Mouse (Mus musculus) intestine, embryonic 15.5 days (tissue): ENCODE data around the gene Setd7. TPM values are rescaled to one million over a fixed set of nuclear protein-coding genes. Genes with fewer than 3 reads are reported as not detected.

Experiments
- ATAC-seq: fragments of 200-750 bp; cut with Nextera tagmentation; 2 replicates; pipeline ENCODE4 v1.8.0; 2017; ENCODE audit warnings: moderate TSS enrichment, moderate library complexity
- H3K27ac ChIP-seq: fragments of 300-500 bp; sonication (generic); 2 replicates; pipeline ENCODE4 v1.5.1; 2015; ENCODE audit warnings: mild to moderate bottlenecking, inconsistent platforms
- H3K27me3 ChIP-seq: fragments of 300-500 bp; sonication (generic); replicated peaks from 2 replicates; pipeline ENCODE4 v1.6.1; 2015; ENCODE audit warnings: inconsistent platforms
- H3K36me3 ChIP-seq: fragments of 300-500 bp; sonication (generic); 2 replicates; pipeline ENCODE4 v1.6.1; 2015; ENCODE audit warnings: inconsistent platforms
- H3K4me1 ChIP-seq: fragments of 300-500 bp; sonication (generic); replicated peaks from 2 replicates; pipeline ENCODE4 v1.6.1; 2015; ENCODE audit warnings: inconsistent platforms
- H3K4me2 ChIP-seq: fragments of 300-500 bp; sonication (generic); replicated peaks from 2 replicates; pipeline ENCODE4 v1.6.1; 2015; ENCODE audit warnings: mild to moderate bottlenecking, inconsistent platforms
- H3K4me3 ChIP-seq: fragments of 300-500 bp; sonication (generic); replicated peaks from 2 replicates; pipeline ENCODE4 v1.5.1; 2015; ENCODE audit warnings: inconsistent platforms
- H3K9ac ChIP-seq: fragments of 300-500 bp; sonication (generic); 2 replicates; pipeline ENCODE4 v1.6.1; 2015; ENCODE audit warnings: inconsistent platforms
- H3K9me3 ChIP-seq: fragments of 300-500 bp; sonication (generic); 2 replicates; pipeline ENCODE4 v1.6.1; 2016; ENCODE audit warnings: inconsistent platforms
- WGBS: fragments of 180-500 bp; shearing (Covaris S2); methylation state at CpG from one replicate; pipeline ENCODE4 v1.1.7; 2015; 5-methylcytosine and 5-hydroxymethylcytosine counted together
- polyA plus RNA-seq: library from polyadenylated mRNA; unstranded; fragments of >200 nt; fragmentation: Nextera tagmentation; extraction: Ambion mirVana; gene quantifications from 2 replicates; pipeline ENCODE4 v1.2.1, GENCODE M21; 2015

Setd7 gene
- 2.4 and 2.9 TPM in 2 replicates for polyA plus RNA-seq

- Histone ChIP-seq H3K27ac (peak within 1 kb of the TSS; percentile 96), H3K4me3 (peak within 1 kb of the TSS; percentile 89), H3K4me1 (peaks cover 12% of the 10 kb centered on the region; the same call in 1 of the 2 replicates), H3K27me3 (no peaks in the 10 kb centered on the region), H3K9ac (peak within 1 kb of the TSS; percentile 92), H3K36me3 (no peaks in the 10 kb centered on the region), H3K4me2 (peak within 1 kb of the TSS; percentile 99), H3K9me3 (no peaks in the 10 kb centered on the region)
- peak; percentile 80 for ATAC-seq
- under 1% methylated on average over 46 of the region's 48 CpGs for WGBS
These were observed at the start of gene Setd7 for GRCm38 (mm10) chr3:51560511-51561108. Setd7 (minus strand) TSS chr3:51560879.

- Histone ChIP-seq H3K4me3 (no peak overlapping the region), H3K27me3 (no peaks in the 10 kb centered on the region), H3K27ac (no peak overlapping the region), H3K9ac (no peak overlapping the region), H3K4me1 (no peaks in the 10 kb centered on the region), H3K4me2 (no peak overlapping the region), H3K9me3 (no peaks in the 10 kb centered on the region), H3K36me3 (no peaks in the 10 kb centered on the region)
- WGBS: 75% methylated on average over 3 of the region's 3 CpGs
- no peak for ATAC-seq
These were observed 43.8 kb upstream of the Setd7 start for GRCm38 (mm10) chr3:51604489-51604888.

- H3K9ac ChIP-seq: no peak overlapping the region
- H3K4me1 ChIP-seq: no peaks in the 10 kb centered on the region
- H3K27ac ChIP-seq: no peak overlapping the region
- no peaks in the 10 kb centered on the region for H3K27me3 ChIP-seq
- no peak overlapping the region for H3K4me3 ChIP-seq
- 79% methylated on average over 15 of the region's 15 CpGs for WGBS
- H3K9me3 ChIP-seq: no peaks in the 10 kb centered on the region
- no peaks in the 10 kb centered on the region for H3K36me3 ChIP-seq
- no peak overlapping the region for H3K4me2 ChIP-seq
- no peak for ATAC-seq
These were observed 43.1 kb upstream of the Setd7 start for GRCm38 (mm10) chr3:51603705-51604291.

- no peak overlapping the region for H3K27ac ChIP-seq
- H3K9ac ChIP-seq: no peak overlapping the region
- 85% methylated on average over 2 of the region's 2 CpGs for WGBS
- no peaks in the 10 kb centered on the region for H3K9me3 ChIP-seq
- no peak for ATAC-seq
- no peaks in the 10 kb centered on the region for H3K27me3 ChIP-seq
- H3K4me1 ChIP-seq: no peaks in the 10 kb centered on the region
- no peak overlapping the region for H3K4me3 ChIP-seq
- H3K4me2 ChIP-seq: no peak overlapping the region
- H3K36me3 ChIP-seq: no peaks in the 10 kb centered on the region
These were observed 40.8 kb upstream of the Setd7 start for GRCm38 (mm10) chr3:51601461-51601860.

GRCm38 (mm10) chr3:51600728-51601127 is 40.0 kb upstream of the Setd7 start:
- Histone ChIP-seq H3K4me2 (no peak overlapping the region), H3K36me3 (no peaks in the 10 kb centered on the region), H3K9ac (no peak overlapping the region), H3K4me1 (no peaks in the 10 kb centered on the region), H3K27ac (no peak overlapping the region), H3K4me3 (no peak overlapping the region), H3K9me3 (no peaks in the 10 kb centered on the region), H3K27me3 (no peaks in the 10 kb centered on the region)
- 74% methylated on average over 4 of the region's 4 CpGs for WGBS
- ATAC-seq: no peak

GRCm38 (mm10) chr3:51599057-51599630 is 38.5 kb upstream of the Setd7 start:
- Histone ChIP-seq H3K27ac (no peak overlapping the region), H3K9me3 (no peaks in the 10 kb centered on the region), H3K4me3 (no peak overlapping the region), H3K4me1 (no peaks in the 10 kb centered on the region), H3K27me3 (no peaks in the 10 kb centered on the region), H3K4me2 (no peak overlapping the region), H3K36me3 (no peaks in the 10 kb centered on the region), H3K9ac (no peak overlapping the region)
- no peak for ATAC-seq
- WGBS: 78% methylated on average over 12 of the region's 12 CpGs

- Histone ChIP-seq H3K27me3 (no peaks in the 10 kb centered on the region), H3K36me3 (no peaks in the 10 kb centered on the region), H3K27ac (no peak overlapping the region), H3K4me2 (no peak overlapping the region), H3K4me1 (no peaks in the 10 kb centered on the region), H3K9me3 (no peaks in the 10 kb centered on the region), H3K9ac (no peak overlapping the region), H3K4me3 (no peak overlapping the region)
- 85% methylated on average over 2 of the region's 2 CpGs for WGBS
- ATAC-seq: no peak
These were observed 35.9 kb upstream of the Setd7 start for GRCm38 (mm10) chr3:51596538-51596937.

GRCm38 (mm10) chr3:51593506-51593905 is 32.8 kb upstream of the Setd7 start:
- Histone ChIP-seq H3K27ac (no peak overlapping the region), H3K9me3 (no peaks in the 10 kb centered on the region), H3K4me2 (no peak overlapping the region), H3K4me1 (no peaks in the 10 kb centered on the region), H3K36me3 (no peaks in the 10 kb centered on the region), H3K4me3 (no peak overlapping the region), H3K27me3 (no peaks in the 10 kb centered on the region), H3K9ac (no peak overlapping the region)
- ATAC-seq: no peak
- WGBS: 81% methylated on average over 1 of the region's 1 CpGs

GRCm38 (mm10) chr3:51591591-51591990 is 30.9 kb upstream of the Setd7 start:
- WGBS: 81% methylated on average over 6 of the region's 6 CpGs

GRCm38 (mm10) chr3:51590207-51590892 is 29.7 kb upstream of the Setd7 start:
- Histone ChIP-seq H3K4me1 (no peaks in the 10 kb centered on the region), H3K4me2 (no peak overlapping the region), H3K9me3 (no peaks in the 10 kb centered on the region), H3K9ac (no peak overlapping the region), H3K27ac (no peak overlapping the region), H3K27me3 (no peaks in the 10 kb centered on the region), H3K36me3 (no peaks in the 10 kb centered on the region), H3K4me3 (no peak overlapping the region)
- no peak for ATAC-seq
- 48% methylated on average over 15 of the region's 15 CpGs for WGBS

More at GRCm38 (mm10) chr3:51591591-51591990, 30.9 kb upstream of the Setd7 start:
- no peak for ATAC-seq
- Histone ChIP-seq H3K4me2 (no peak overlapping the region), H3K4me1 (no peaks in the 10 kb centered on the region), H3K27ac (no peak overlapping the region), H3K4me3 (no peak overlapping the region), H3K27me3 (no peaks in the 10 kb centered on the region), H3K36me3 (no peaks in the 10 kb centered on the region), H3K9me3 (no peaks in the 10 kb centered on the region), H3K9ac (no peak overlapping the region)

- Histone ChIP-seq H3K9me3 (no peaks in the 10 kb centered on the region), H3K27me3 (no peaks in the 10 kb centered on the region), H3K27ac (no peak overlapping the region), H3K36me3 (no peaks in the 10 kb centered on the region), H3K4me1 (no peaks in the 10 kb centered on the region), H3K9ac (no peak overlapping the region), H3K4me2 (no peak overlapping the region), H3K4me3 (no peak overlapping the region)
- WGBS: 65% methylated on average over 7 of the region's 7 CpGs
- ATAC-seq: no peak
These were observed 27.1 kb upstream of the Setd7 start for GRCm38 (mm10) chr3:51587697-51588262.
